Mouse (Mus musculus): Measurements from ENCODE around the gene Gm37419. TPM values are rescaled to one million over a fixed set of nuclear protein-coding genes. Genes with fewer than 3 reads are reported as not detected.

Gm37419 gene
- total and polyA plus RNA-seq, 3 experiments, result not detected

- Histone ChIP-seq H3K9ac (ENCODE audit: control insufficient read depth, low read depth, low read length, poor library complexity, severe bottlenecking) (no peak overlapping the region), H3K79me2 (ENCODE audit: control insufficient read depth, insufficient read depth, low read length, poor library complexity) (no peaks in the 10 kb centered on the region), H3K36me3 (ENCODE audit: control insufficient read depth in 1 of 2, insufficient read depth in 2 of 2, low read length in 2 of 2) (no peaks in the 10 kb centered on the region), H3K27me3 (ENCODE audit: control insufficient read depth in 1 of 2, insufficient read depth in 2 of 2, low read length in 2 of 2) (no peaks in the 10 kb centered on the region), H3K4me3 (ENCODE audit: control insufficient read depth in 1 of 2, insufficient read depth in 1 of 2, low read depth in 2 of 2, low read length in 2 of 2) (no peak overlapping the region), H3K4me1 (ENCODE audit: control insufficient read depth in 1 of 2, insufficient read depth in 2 of 2, low read length in 2 of 2) (no peaks in the 10 kb centered on the region), H3K9me3 (replicated peaks; ENCODE audit: insufficient read depth, low read length) (no peaks in the 10 kb centered on the region), H3K27ac (ENCODE audit: control insufficient read depth, low read depth, low read length) (no peak overlapping the region)
- no peak for DNase-seq (ENCODE audit: low read depth, low spot score)
- TF ChIP-seq RCOR1 (IDR thresholded peaks at IDR 0.05; ENCODE audit: low read depth, low read length) (no peak), NRF1 (IDR thresholded peaks at IDR 0.05; ENCODE audit: insufficient read depth, low read depth, low read length, poor library complexity, severe bottlenecking) (no peak), EP300 (IDR thresholded peaks at IDR 0.05; ENCODE audit: low read depth in 1 of 2, low read length in 2 of 2) (no peak), GATA1 (IDR thresholded peaks at IDR 0.05; ENCODE audit: low read depth, low read length) (no peak), MXI1 (IDR thresholded peaks at IDR 0.05; ENCODE audit: low read depth, low read length) (no peak), ELF1 (IDR thresholded peaks at IDR 0.05; ENCODE audit: low read depth, low read length) (no peak), CHD1 (IDR thresholded peaks at IDR 0.05; ENCODE audit: low read depth, low read length) (no peak), NELFE (IDR thresholded peaks at IDR 0.05; ENCODE audit: low read depth, low read length) (no peak), ETS1 (IDR thresholded peaks at IDR 0.05; ENCODE audit: low read depth, low read length) (no peak), GABPA (IDR thresholded peaks at IDR 0.05; ENCODE audit: low read depth, low read length) (no peak), SMC3 (IDR thresholded peaks at IDR 0.05; ENCODE audit: low read depth, low read length) (no peak), POLR2AphosphoS2 (IDR thresholded peaks at IDR 0.05; ENCODE audit: low read length) (no peak), MYC (IDR thresholded peaks at IDR 0.05; ENCODE audit: low read depth, low read length) (no peak), KAT2A (conservative IDR thresholded peaks at IDR 0.05; ENCODE audit: low read depth, low read length) (no peak), TCF12 (IDR thresholded peaks at IDR 0.05; ENCODE audit: low read depth, low read length) (no peak), USF2 (IDR thresholded peaks at IDR 0.05; ENCODE audit: borderline replicate concordance in 1 of 2, insufficient read depth in 1 of 2, low read depth in 1 of 2, low read length in 2 of 2) (no peak), MAFK (IDR thresholded peaks at IDR 0.05; ENCODE audit: borderline replicate concordance, low read depth, low read length) (no peak), ZNF384 (IDR thresholded peaks at IDR 0.05; ENCODE audit: low read depth, low read length) (no peak), POLR2A (IDR thresholded peaks at IDR 0.05; ENCODE audit: control insufficient read depth in 1 of 2, insufficient read depth in 1 of 2, low read depth in 1 of 2, low read length in 2 of 2, poor library complexity in 1 of 2) (no peak), USF1 (IDR thresholded peaks at IDR 0.05; ENCODE audit: low read depth, low read length) (no peak)
Measured at GRCm38 (mm10) chr16:23972901-23973300, 15.4 kb upstream of the Gm37419 start.

- no peaks in the 10 kb centered on the region for H3K9me3 ChIP-seq (replicated peaks; ENCODE audit: insufficient read depth, low read length)
- TF ChIP-seq ZKSCAN1 (IDR thresholded peaks at IDR 0.05; ENCODE audit: low read depth, low read length) (no peak), MXI1 (IDR thresholded peaks at IDR 0.05; ENCODE audit: low read depth, low read length) (no peak), E2F4 (IDR thresholded peaks at IDR 0.05; ENCODE audit: borderline replicate concordance, low read depth, low read length) (no peak), SMC3 (IDR thresholded peaks at IDR 0.05; ENCODE audit: low read depth, low read length) (no peak), SIN3A (IDR thresholded peaks at IDR 0.05; ENCODE audit: low read length) (no peak), RCOR1 (IDR thresholded peaks at IDR 0.05; ENCODE audit: low read depth, low read length) (no peak), RAD21 (IDR thresholded peaks at IDR 0.05; ENCODE audit: low read depth, low read length) (no peak), MEF2A (IDR thresholded peaks at IDR 0.05; ENCODE audit: extremely low read depth, insufficient replicate concordance, low read depth, low read length, poor library complexity, severe bottlenecking) (no peak), CHD1 (IDR thresholded peaks at IDR 0.05; ENCODE audit: low read depth, low read length) (no peak), MAZ (IDR thresholded peaks at IDR 0.05; ENCODE audit: low read depth, low read length) (no peak)
- no peaks in the 10 kb centered on the region for H3K36me3 ChIP-seq (ENCODE audit: control insufficient read depth in 1 of 2, insufficient read depth in 2 of 2, low read length in 2 of 2)
- no peak overlapping the region for H3K4me3 ChIP-seq (ENCODE audit: control insufficient read depth in 1 of 2, insufficient read depth in 1 of 2, low read depth in 2 of 2, low read length in 2 of 2)
- no peaks in the 10 kb centered on the region for H3K79me2 ChIP-seq (ENCODE audit: control insufficient read depth, insufficient read depth, low read length, poor library complexity)
- DNase-seq (ENCODE audit: low read depth, low spot score), result no peak
- H3K9ac ChIP-seq (ENCODE audit: control insufficient read depth, low read depth, low read length, poor library complexity, severe bottlenecking), result no peak overlapping the region
- no peaks in the 10 kb centered on the region for H3K27me3 ChIP-seq (ENCODE audit: control insufficient read depth in 1 of 2, insufficient read depth in 2 of 2, low read length in 2 of 2)
- no peak overlapping the region for H3K27ac ChIP-seq (ENCODE audit: control insufficient read depth, low read depth, low read length)
- no peaks in the 10 kb centered on the region for H3K4me1 ChIP-seq (ENCODE audit: control insufficient read depth in 1 of 2, insufficient read depth in 2 of 2, low read length in 2 of 2)
Measured at GRCm38 (mm10) chr16:23973635-23974367, 14.5 kb upstream of the Gm37419 start.

Data from MEL (cell line).